Mouse (Mus musculus): ENCODE data around the gene Oprl1.

DNA sequence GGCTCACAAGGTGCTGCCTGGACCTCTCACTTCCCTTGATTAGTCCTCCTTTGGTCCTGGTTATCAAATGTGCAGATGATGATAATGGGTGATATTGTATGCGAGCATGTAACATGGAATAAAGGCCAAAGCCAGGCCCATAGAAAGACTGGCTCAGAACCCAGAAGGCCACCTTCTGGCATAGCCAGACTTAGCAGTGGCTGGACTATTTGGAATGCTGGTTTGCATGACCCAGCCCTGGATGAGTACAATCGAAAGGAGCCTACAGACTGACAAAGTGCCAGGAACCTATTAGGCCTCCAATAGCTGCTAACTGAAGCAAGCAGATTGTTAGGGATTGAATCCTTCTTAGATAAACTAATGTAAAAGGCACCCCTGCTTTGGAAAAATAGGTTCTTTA lies 54.6 kb downstream of the Oprl1 start:
- no peak for TF ChIP-seq CTCF (IDR thresholded peaks at IDR 0.05)
- no peak for TF ChIP-seq EP300 (IDR thresholded peaks at IDR 0.05; ENCODE audit: insufficient read depth, low read depth, low read length)

Measured in heart, adult 2 months (tissue).